Mouse (Mus musculus): ENCODE data around the gene Mepce.

The Mepce gene

DNA sequence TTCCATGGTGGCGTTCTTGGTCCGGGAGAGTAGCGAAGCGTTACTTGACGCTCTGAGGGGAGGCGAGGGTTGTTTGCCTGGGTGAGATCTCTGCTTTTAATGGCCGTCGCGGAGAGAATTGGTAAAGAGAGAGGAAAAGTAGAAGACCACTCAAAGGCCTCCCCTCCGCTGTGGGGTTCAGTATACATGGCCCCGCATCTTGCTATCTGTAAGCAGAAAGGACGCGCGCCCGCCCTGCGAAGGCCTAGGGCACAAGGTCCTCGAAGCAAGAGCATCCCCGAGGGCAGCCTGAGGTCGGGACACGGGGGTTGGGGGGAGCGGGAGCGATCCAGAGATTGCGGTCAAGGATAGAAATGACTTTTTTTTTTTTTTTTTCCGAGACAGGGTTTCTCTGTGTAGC is 716 bp upstream of the Mepce start:
- no peak for DNase-seq (ENCODE audit: low read depth)

GRCm38 (mm10) chr5:137786109-137786942 is 1.1 kb downstream of the Mepce start:
- peak; percentile 100 for DNase-seq (ENCODE audit: low read depth)

GRCm38 (mm10) chr5:137785164-137786031 is 2.1 kb downstream of the Mepce start:
- DNase-seq (ENCODE audit: low read depth) = no peak

DNA sequence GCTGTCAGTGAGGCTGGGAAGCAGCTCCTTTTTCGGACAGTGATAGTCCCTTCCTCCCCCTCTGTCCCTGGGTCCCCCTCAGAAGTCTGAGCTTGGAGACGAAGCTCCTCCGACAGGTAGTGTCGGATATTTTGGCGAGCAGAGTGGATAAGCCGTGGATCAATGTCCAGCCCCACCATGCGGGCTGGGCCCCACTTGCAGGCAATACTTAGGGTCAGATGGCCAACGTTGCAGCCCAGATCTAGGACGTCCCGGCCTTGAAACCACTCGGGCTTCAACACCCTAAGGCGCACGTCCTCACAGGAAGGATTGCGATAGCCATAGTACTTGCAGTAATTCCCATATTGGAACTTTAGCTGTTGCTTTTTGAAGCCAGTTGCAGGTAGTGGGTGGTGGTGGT is 2.9 kb downstream of the Mepce start:
- DNase-seq (ENCODE audit: low read depth) = no peak

DNA sequence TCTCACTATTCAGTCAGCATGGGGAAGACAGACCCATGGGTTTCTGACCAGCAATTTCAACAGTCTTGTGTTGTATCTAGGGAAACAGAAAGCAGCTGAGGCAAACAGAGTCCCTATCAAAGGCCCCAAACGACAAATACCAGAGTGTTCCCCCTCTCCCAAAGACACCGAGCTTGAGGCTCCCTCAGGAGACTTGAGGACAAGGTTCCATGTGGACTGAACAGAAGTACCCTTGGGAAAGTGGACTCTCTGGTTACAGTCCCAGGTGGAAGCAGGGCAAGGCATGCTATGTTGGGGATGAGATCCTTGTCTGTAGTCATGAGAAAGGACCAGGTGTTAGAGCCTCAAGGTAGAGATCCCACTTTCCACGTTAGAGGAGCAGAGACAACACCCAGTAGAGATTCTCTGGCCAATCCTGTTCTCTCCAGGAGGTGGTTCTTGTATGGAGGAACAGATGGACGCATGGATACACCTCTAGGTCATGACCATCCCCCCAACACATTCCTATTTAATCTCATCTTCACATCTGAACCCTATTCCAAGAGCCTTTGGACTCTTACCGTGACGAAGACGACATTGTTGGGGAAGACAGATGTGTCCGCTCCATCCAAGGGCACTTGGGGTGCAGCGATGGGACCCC is 3.4 kb downstream of the Mepce start:
- DNase-seq (ENCODE audit: low read depth) = no peak

GRCm38 (mm10) chr5:137782776-137783522 is 4.5 kb downstream of the Mepce start:
- DNase-seq (ENCODE audit: low read depth) = no peak

GRCm38 (mm10) chr5:137781661-137782060 is 5.8 kb downstream of the Mepce start:
- DNase-seq (ENCODE audit: low read depth) = no peak

DNA sequence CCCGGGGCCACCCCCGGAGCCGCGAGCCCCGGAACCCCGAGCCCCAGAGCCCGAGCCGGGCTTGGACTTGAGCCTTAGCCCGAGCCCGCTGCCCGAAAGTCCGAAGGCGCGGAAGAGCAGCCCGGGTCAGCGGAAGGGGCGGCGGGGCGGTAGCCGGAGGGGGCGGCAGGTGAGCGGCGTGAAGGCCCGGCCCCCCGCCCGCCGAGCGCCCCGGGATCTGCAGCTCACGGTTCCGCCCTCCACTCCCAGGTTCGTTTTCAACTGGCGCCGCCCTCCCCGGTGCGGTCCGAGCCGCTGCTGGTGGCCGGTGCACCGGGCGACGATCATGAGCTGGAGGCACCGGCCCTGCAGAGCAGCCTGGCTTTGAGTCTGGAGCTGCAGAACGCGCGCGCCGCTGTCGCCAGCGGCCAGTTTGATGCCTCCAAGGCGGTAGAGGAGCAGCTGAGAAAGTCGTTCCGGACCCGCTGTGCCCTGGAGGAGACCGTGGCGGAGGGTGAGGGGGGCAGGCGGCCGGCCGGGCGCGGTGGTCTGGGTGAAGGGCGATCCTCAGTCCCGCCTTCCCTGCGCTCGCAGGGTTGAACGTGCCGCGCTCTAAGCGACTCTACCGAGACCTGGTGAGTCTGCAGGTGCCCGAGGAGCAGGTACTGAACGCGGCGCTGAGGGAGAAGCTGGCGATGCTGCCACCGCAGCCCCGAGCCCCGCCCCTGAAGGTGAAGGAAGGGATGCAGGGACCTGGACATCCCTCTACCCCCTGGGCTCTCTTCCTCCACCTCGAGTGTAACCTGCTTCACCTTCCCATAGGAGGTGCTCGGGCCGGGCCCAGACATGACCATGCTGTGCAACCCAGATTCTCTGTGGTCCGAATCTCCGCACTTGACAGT is 8.2 kb downstream of the Mepce start:
- DNase-seq (ENCODE audit: low read depth) = peak; percentile 48

- DNase-seq (ENCODE audit: low read depth) = peak; percentile 99
These were observed 8.8 kb downstream of the Mepce start, which contains the start of gene Ppp1r35 for GRCm38 (mm10) chr5:137778635-137779034. Gene Ppp1r35 (plus strand): TSS chr5:137778849.

DNA sequence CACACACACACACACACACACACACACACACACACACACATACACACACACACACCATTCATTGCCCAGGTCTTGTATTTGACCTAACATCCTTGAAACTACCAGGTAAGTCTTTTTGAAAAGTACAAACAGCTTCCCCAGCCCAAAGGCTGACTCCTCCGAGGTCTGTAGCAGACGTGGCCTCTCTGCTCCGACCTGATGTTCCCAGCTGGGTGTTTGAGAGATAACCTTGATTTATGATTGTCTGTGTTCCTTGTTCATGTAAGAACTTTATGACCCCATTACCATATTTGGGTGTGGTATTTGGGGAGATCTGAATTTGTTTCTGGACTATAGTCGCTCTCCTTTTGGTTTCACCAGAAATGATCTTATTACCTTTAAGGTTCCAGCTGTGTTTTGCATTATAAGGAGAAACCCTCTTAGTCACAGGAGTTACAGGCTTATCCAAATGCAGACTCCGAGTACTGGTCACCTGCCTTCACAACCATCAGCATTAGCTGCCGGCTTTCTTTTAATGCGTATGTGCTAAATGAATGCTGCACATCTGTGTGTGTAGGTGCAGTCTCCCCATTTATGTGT is 10.1 kb downstream of the Mepce start:
- DNase-seq (ENCODE audit: low read depth) = no peak

DNA sequence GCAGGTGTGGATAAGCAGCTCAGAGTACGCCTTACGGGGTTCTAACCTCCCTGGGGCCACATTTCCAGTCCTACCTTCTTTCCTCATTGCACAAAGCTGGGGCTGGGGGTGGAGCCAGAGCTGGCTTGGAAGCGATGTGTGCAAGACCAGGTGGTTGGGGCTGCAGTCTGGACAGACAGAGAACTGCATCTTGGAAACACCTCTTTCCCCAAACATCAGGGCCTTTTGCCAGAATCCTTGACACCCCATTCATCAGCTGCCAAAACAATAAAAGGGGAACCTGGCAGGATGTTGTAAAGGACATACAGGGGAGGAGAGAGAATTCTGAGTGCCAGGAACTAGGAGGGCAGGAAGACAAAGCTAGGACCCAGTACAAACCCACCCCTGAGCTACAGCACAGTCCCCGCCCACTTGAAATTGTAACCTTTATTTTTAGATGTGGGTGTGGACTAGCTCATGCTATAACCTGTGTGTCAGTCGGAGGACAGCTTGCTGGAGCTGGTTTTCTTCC is 11.0 kb downstream of the Mepce start:
- DNase-seq (ENCODE audit: low read depth) = peak; percentile 61

- DNase-seq (ENCODE audit: low read depth) = no peak
These were observed 11.7 kb downstream of the Mepce start for GRCm38 (mm10) chr5:137775587-137776290.

GRCm38 (mm10) chr5:137772755-137773154 is 14.7 kb downstream of the Mepce start:
- no peak for DNase-seq (ENCODE audit: low read depth)

DNA sequence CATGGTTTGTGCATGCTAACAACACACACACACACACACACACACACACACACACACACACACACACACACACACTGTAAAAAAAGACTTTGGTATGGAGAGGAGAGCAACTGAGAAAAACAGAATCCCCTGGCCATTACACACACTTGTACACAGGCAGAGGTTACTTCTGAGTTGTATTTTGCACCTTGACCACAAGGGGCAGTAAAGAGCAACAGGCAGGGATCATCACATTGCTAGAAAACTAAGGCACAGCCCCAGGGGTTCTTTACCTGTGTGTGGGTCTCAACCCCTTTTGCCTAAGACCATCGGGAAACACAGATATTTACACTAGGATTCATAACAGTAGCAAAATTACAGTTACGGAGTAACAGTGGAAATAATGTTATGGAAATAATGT is 16.7 kb downstream of the Mepce start:
- DNase-seq (ENCODE audit: low read depth) = peak; percentile 83

- no peak for DNase-seq (ENCODE audit: low read depth)
These were observed 19.0 kb downstream of the Mepce start for GRCm38 (mm10) chr5:137768475-137768874.

- peak; percentile 55 for DNase-seq (ENCODE audit: low read depth)
These were observed 21.2 kb downstream of the Mepce start for GRCm38 (mm10) chr5:137766270-137766669.

DNA sequence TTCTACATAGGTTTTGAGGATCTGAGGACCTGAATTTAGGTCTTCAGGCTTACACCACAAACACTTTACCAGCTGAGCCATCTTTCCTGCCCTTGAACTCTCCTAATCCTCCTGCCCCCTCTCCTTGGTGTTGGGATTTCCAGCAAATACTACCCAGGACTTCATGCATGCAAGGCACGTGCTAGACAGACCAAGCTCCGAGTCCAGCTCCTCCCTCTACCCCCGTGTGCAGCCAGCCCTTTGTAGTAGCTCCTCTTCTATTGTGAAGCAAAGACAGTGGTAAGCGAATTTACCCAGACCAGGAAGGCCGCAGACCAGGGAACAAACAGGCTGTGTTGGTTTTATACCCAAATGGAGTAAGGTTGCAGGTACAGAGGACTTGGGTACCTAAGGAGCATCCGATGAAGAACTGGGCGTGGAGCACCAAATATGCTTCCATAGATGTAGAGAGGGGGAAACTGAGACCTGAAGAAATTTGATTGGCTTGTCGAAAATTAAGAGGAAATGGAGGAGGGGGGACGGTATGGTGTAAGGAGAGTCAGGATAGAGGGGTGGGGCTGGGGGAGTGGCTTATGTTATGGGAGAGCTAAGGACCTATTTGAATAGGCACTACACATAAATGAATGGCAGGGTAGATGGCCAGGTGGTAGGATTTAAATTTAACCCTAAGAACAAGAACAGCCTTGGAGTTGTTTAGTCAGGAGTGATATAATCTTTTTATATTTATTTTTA is 22.7 kb downstream of the Mepce start:
- no peak for DNase-seq (ENCODE audit: low read depth)

DNA sequence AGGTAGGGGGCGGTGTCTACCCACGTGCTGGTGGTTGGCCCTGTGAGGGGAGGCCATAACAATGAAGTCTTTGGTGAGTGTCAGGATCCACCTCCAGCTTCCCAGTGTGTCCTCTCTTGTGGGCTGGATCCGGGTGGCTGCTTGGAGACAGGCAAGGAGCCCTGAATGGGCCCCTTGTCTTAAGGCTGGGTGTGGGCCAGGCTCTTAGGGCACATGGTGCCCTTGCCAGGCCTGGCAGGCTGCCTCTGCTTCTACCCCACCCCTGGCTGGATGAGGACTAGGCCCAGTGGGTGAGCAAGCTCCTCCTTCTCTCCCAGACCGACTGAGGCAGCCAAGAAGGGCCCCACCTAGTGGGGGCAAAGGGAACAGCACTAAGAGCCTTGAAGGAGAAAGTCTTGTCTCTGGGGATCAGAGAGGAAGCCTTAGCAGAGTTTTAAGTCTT is 27.5 kb downstream of the Mepce start:
- peak; percentile 93 for DNase-seq (ENCODE audit: low read depth)
